Mouse (Mus musculus): ENCODE data around the gene Hoxb7. TPM values are rescaled to one million over a fixed set of nuclear protein-coding genes. Genes with fewer than 3 reads are reported as not detected.

The Hoxb7 gene
- total RNA-seq, 1 experiment: 0.98 TPM

DNA sequence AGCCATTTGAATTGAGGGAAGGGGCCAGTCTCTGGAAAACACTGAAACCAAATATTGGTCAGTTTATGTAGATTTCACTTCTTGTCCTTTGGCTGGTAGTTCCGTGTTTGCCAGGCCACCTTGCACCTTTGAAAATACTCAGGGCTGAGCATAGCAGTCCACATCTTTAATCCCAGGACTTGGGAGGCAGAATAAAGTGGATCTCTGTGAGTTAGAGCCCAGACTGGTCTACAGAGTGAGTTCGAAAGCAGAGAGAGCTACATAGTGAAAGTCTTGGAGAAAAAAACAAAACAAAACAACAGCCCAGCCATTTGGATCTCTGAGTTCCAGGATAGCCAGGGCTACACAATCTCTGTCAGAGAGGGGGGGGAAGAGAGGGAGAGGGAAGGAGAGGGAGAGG, 29.3 kb upstream of the Hoxb7 start:
- TF ChIP-seq ZC3H11A (IDR thresholded peaks at IDR 0.05; ENCODE audit: borderline replicate concordance, low read depth, low read length): no peak
- no peak for TF ChIP-seq MAFK (IDR thresholded peaks at IDR 0.05; ENCODE audit: insufficient read depth, low read depth, low read length)
- TF ChIP-seq CHD2 (IDR thresholded peaks at IDR 0.05; ENCODE audit: low read depth, low read length): no peak
- no peak for TF ChIP-seq HCFC1 (IDR thresholded peaks at IDR 0.05; ENCODE audit: borderline replicate concordance, insufficient read depth, low read length)
- TF ChIP-seq ZNF384 (IDR thresholded peaks at IDR 0.05; ENCODE audit: low read depth, low read length): no peak
- no peaks in the 10 kb centered on the region for H3K9me3 ChIP-seq (ENCODE audit: control insufficient read depth, insufficient read depth, low read depth, low read length)
- no peak overlapping the region for H3K4me3 ChIP-seq (ENCODE audit: insufficient read depth in 1 of 2, low read depth in 1 of 2, low read length in 2 of 2, poor library complexity in 1 of 2, severe bottlenecking in 1 of 2)
- no peak for DNase-seq (ENCODE audit: low read depth, low spot score)
- peaks cover under 1% of the 10 kb centered on the region; the same call in 1 of the 2 replicates for H3K36me3 ChIP-seq (ENCODE audit: control insufficient read depth, insufficient read depth, low read length, poor library complexity, severe bottlenecking)
- peaks cover 8 to 10% of the 10 kb centered on the region in 2 experiments for H3K4me1 ChIP-seq (ENCODE audit: control insufficient read depth in 2 of 2, insufficient read depth in 2 of 2, low read length in 2 of 2, poor library complexity in 1 of 2)
- no peak overlapping the region for H3K27ac ChIP-seq (ENCODE audit: insufficient read depth, low read depth, low read length, poor library complexity, severe bottlenecking)
- in situ Hi-C loops (cut with MboI; ENCODE audit: low sequenced_read_pairs in 2 of 2, unreplicated experiment in 2 of 2): no loop called here
- H3K9ac ChIP-seq (ENCODE audit: insufficient read depth, low read depth, low read length, poor library complexity, severe bottlenecking): no peak overlapping the region

DNA sequence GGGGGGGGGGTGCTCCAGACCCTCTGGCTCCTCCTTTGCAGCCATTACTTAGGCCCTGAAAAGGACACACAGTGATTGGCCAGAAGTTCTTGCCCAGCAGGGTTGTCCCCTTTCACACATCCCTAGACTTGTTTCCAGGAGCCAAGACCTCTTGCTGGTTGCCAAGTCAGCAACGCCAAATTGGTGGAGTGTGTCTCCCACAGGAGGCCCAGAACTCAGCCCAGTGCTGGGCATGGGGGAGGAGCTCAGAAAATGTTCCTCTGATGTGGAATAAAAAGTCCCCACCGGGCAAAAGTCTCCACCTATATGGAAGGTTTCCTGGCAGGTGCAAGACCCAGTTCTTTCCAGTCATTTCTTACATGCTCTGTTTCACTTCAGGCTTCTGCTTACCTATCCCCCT, 27.4 kb upstream of the Hoxb7 start:
- H3K27ac ChIP-seq (ENCODE audit: insufficient read depth, low read depth, low read length, poor library complexity, severe bottlenecking): no peak overlapping the region
- DNase-seq (ENCODE audit: low read depth, low spot score): no peak
- no peak overlapping the region for H3K9ac ChIP-seq (ENCODE audit: insufficient read depth, low read depth, low read length, poor library complexity, severe bottlenecking)
- TF ChIP-seq CHD2 (IDR thresholded peaks at IDR 0.05; ENCODE audit: low read depth, low read length): no peak
- H3K36me3 ChIP-seq (ENCODE audit: control insufficient read depth, insufficient read depth, low read length, poor library complexity, severe bottlenecking): peaks cover 5% of the 10 kb centered on the region; the same call in 1 of the 2 replicates
- in situ Hi-C loops (cut with MboI; ENCODE audit: low sequenced_read_pairs in 2 of 2, unreplicated experiment in 2 of 2): no loop called here
- H3K9me3 ChIP-seq (ENCODE audit: control insufficient read depth, insufficient read depth, low read depth, low read length): no peaks in the 10 kb centered on the region
- H3K4me1 ChIP-seq (ENCODE audit: control insufficient read depth in 2 of 2, insufficient read depth in 2 of 2, low read length in 2 of 2, poor library complexity in 1 of 2): peaks cover 3 to 6% of the 10 kb centered on the region in 2 experiments; a peak in 3 of 4 replicates
- H3K4me3 ChIP-seq (ENCODE audit: insufficient read depth in 1 of 2, low read depth in 1 of 2, low read length in 2 of 2, poor library complexity in 1 of 2, severe bottlenecking in 1 of 2): no peak overlapping the region

DNA sequence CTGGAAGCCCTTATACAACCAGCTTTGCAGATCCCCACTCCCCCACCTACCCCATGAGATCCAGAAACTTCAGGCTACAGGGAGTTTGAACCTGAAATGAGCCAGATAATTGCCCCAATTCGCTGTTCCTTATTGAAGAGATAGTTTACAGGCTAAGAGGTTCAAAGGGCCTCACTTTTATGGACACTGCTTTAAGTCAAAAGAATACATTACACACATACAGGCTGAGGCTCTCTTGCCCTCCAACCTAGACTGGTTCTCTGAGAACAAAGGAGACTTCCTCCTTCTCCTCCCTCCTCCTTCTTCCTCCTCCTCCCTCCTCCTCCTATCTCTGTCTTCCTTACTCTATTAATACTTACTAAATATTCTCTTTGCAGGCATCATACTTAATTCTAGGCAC, 26.9 kb upstream of the Hoxb7 start:
- Histone ChIP-seq H3K27ac (ENCODE audit: insufficient read depth, low read depth, low read length, poor library complexity, severe bottlenecking) (no peak overlapping the region), H3K36me3 (ENCODE audit: control insufficient read depth, insufficient read depth, low read length, poor library complexity, severe bottlenecking) (peaks cover 5% of the 10 kb centered on the region), H3K9me3 (ENCODE audit: control insufficient read depth, insufficient read depth, low read depth, low read length) (no peaks in the 10 kb centered on the region), H3K9ac (ENCODE audit: insufficient read depth, low read depth, low read length, poor library complexity, severe bottlenecking) (no peak overlapping the region), H3K4me1 (ENCODE audit: control insufficient read depth in 2 of 2, insufficient read depth in 2 of 2, low read length in 2 of 2, poor library complexity in 1 of 2) (peaks cover 1 to 6% of the 10 kb centered on the region in 2 experiments; a peak in 3 of 4 replicates), H3K4me3 (ENCODE audit: insufficient read depth in 1 of 2, low read depth in 1 of 2, low read length in 2 of 2, poor library complexity in 1 of 2, severe bottlenecking in 1 of 2) (no peak overlapping the region)
- DNase-seq (ENCODE audit: low read depth, low spot score): no peak
- in situ Hi-C loops (cut with MboI; ENCODE audit: low sequenced_read_pairs in 2 of 2, unreplicated experiment in 2 of 2): no loop called here
- TF ChIP-seq ZC3H11A (IDR thresholded peaks at IDR 0.05; ENCODE audit: borderline replicate concordance, low read depth, low read length) (no peak), CHD2 (IDR thresholded peaks at IDR 0.05; ENCODE audit: low read depth, low read length) (no peak)

DNA sequence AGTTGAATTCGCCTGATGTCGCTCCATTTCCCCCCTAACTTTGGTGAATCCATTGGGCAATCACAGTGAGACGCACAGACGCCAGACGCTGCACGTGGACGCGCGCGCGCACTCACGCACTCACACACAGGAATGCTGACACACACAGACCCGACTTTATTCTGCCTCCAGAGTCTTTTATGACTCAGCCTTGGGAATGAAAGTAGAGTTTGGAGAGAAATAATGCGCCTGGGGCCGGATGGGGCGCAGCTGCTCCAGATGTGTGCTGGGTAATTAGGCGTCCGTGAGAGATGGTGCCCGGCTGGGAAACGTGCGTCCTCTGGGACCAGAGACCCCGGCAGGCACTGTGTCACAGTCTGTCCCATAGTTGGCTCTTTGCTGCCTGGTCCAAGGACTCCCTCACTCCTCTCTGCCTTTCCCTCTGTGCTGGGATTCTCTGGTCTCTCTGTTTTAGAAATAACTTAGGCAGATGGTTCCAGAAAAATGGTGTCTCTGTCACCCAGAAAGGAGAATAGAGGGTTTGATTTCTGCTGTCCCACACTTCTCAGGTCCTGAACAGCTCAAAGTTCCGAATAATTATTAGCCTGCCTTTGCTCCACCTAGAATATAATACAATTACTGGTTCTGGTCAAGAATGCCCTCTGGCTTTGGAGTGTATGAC, 26.0 kb upstream of the Hoxb7 start:
- H3K9ac ChIP-seq (ENCODE audit: insufficient read depth, low read depth, low read length, poor library complexity, severe bottlenecking): peak overlapping the region; percentile 10; the same call in 1 of the 2 replicates
- no peak for DNase-seq (ENCODE audit: low read depth, low spot score)
- H3K9me3 ChIP-seq (ENCODE audit: control insufficient read depth, insufficient read depth, low read depth, low read length): no peaks in the 10 kb centered on the region
- TF ChIP-seq CHD2 (IDR thresholded peaks at IDR 0.05; ENCODE audit: low read depth, low read length): no peak
- 0 out of 2 replicates have a peak, but pooled peaks have one; percentile 45 for TF ChIP-seq MAFK (IDR thresholded peaks at IDR 0.05; ENCODE audit: insufficient read depth, low read depth, low read length)
- peaks cover 5% of the 10 kb centered on the region for H3K36me3 ChIP-seq (ENCODE audit: control insufficient read depth, insufficient read depth, low read length, poor library complexity, severe bottlenecking)
- peaks cover 0 to 2% of the 10 kb centered on the region in 2 experiments; a peak in 1 of 4 replicates for H3K4me1 ChIP-seq (ENCODE audit: control insufficient read depth in 2 of 2, insufficient read depth in 2 of 2, low read length in 2 of 2, poor library complexity in 1 of 2)
- in situ Hi-C loops (cut with MboI; ENCODE audit: low sequenced_read_pairs in 2 of 2, unreplicated experiment in 2 of 2): no loop called here
- no peak overlapping the region for H3K27ac ChIP-seq (ENCODE audit: insufficient read depth, low read depth, low read length, poor library complexity, severe bottlenecking)
- H3K4me3 ChIP-seq (ENCODE audit: insufficient read depth in 1 of 2, low read depth in 1 of 2, low read length in 2 of 2, poor library complexity in 1 of 2, severe bottlenecking in 1 of 2): no peak overlapping the region; a peak in 1 of 4 replicates

DNA sequence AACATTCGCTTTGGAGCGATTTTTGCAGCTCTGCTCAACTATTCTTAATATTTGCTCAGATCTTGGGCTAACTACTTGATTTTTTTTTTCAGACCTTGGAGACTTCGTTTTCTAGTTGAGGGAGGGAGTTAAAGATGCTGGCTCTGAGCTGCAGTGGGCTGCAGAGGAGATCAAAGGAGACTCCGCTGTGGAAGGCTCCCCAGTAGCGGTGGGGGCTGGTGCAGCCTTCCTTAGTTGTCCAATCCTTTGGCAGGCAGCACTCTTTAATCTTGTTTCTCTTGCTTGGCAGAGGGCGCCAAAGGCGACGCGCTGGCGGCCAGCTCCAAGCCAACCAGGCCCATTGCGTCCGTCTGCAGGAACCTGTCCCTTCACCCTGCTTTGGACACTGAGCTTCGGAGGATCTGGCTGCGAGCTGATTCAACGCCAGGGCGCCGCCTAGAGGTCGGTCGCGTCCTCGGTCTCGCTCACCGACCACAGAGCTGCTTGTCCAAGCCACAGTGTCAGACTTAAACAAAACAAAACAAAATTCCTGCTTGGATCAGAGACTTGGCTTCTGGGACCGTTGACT, 25.0 kb upstream of the Hoxb7 start:
- H3K4me1 ChIP-seq (ENCODE audit: control insufficient read depth in 2 of 2, insufficient read depth in 2 of 2, low read length in 2 of 2, poor library complexity in 1 of 2): 0 out of 4 replicates have a peak, but pooled peaks cover 0 to 2% of the 10 kb centered on the region in 2 experiments
- no peak for DNase-seq (ENCODE audit: low read depth, low spot score)
- in situ Hi-C loops (cut with MboI; ENCODE audit: low sequenced_read_pairs in 2 of 2, unreplicated experiment in 2 of 2): no loop called here

More for the DNA sequence above, 25.0 kb upstream of the Hoxb7 start:
- H3K27ac ChIP-seq (ENCODE audit: insufficient read depth, low read depth, low read length, poor library complexity, severe bottlenecking): no peak overlapping the region
- no peak overlapping the region for H3K9ac ChIP-seq (ENCODE audit: insufficient read depth, low read depth, low read length, poor library complexity, severe bottlenecking)
- TF ChIP-seq HCFC1 (IDR thresholded peaks at IDR 0.05; ENCODE audit: borderline replicate concordance, insufficient read depth, low read length) (no peak), CHD2 (IDR thresholded peaks at IDR 0.05; ENCODE audit: low read depth, low read length) (no peak), ZNF384 (IDR thresholded peaks at IDR 0.05; ENCODE audit: low read depth, low read length) (no peak), ZC3H11A (IDR thresholded peaks at IDR 0.05; ENCODE audit: borderline replicate concordance, low read depth, low read length) (no peak), MAFK (IDR thresholded peaks at IDR 0.05; ENCODE audit: insufficient read depth, low read depth, low read length) (no peak)
- no peaks in the 10 kb centered on the region for H3K9me3 ChIP-seq (ENCODE audit: control insufficient read depth, insufficient read depth, low read depth, low read length)
- no peak overlapping the region for H3K4me3 ChIP-seq (ENCODE audit: insufficient read depth in 1 of 2, low read depth in 1 of 2, low read length in 2 of 2, poor library complexity in 1 of 2, severe bottlenecking in 1 of 2)
- peaks cover 5% of the 10 kb centered on the region for H3K36me3 ChIP-seq (ENCODE audit: control insufficient read depth, insufficient read depth, low read length, poor library complexity, severe bottlenecking)
